Mouse (Mus musculus) intestine, embryonic 15.5 days (tissue): ENCODE measurements at regions not wholly inside any gene's neighbourhood (a gene's known extent, or its start where the extent isn't known, plus 50 kb on each side); places are given as distances from the start of the nearest gene placed in this dataset.

Experiments
- ATAC-seq: fragments of 200-750 bp; cut with Nextera tagmentation; 2 replicates; pipeline ENCODE4 v1.8.0; 2017; ENCODE audit warnings: moderate TSS enrichment, moderate library complexity
- H3K27ac ChIP-seq: fragments of 300-500 bp; sonication (generic); 2 replicates; pipeline ENCODE4 v1.5.1; 2015; ENCODE audit warnings: mild to moderate bottlenecking, inconsistent platforms
- H3K27me3 ChIP-seq: fragments of 300-500 bp; sonication (generic); replicated peaks from 2 replicates; pipeline ENCODE4 v1.6.1; 2015; ENCODE audit warnings: inconsistent platforms
- H3K36me3 ChIP-seq: fragments of 300-500 bp; sonication (generic); 2 replicates; pipeline ENCODE4 v1.6.1; 2015; ENCODE audit warnings: inconsistent platforms
- H3K4me1 ChIP-seq: fragments of 300-500 bp; sonication (generic); replicated peaks from 2 replicates; pipeline ENCODE4 v1.6.1; 2015; ENCODE audit warnings: inconsistent platforms
- H3K4me2 ChIP-seq: fragments of 300-500 bp; sonication (generic); replicated peaks from 2 replicates; pipeline ENCODE4 v1.6.1; 2015; ENCODE audit warnings: mild to moderate bottlenecking, inconsistent platforms
- H3K4me3 ChIP-seq: fragments of 300-500 bp; sonication (generic); replicated peaks from 2 replicates; pipeline ENCODE4 v1.5.1; 2015; ENCODE audit warnings: inconsistent platforms
- H3K9ac ChIP-seq: fragments of 300-500 bp; sonication (generic); 2 replicates; pipeline ENCODE4 v1.6.1; 2015; ENCODE audit warnings: inconsistent platforms
- H3K9me3 ChIP-seq: fragments of 300-500 bp; sonication (generic); 2 replicates; pipeline ENCODE4 v1.6.1; 2016; ENCODE audit warnings: inconsistent platforms
- WGBS: fragments of 180-500 bp; shearing (Covaris S2); methylation state at CpG from one replicate; pipeline ENCODE4 v1.1.7; 2015; 5-methylcytosine and 5-hydroxymethylcytosine counted together

- WGBS, result 33% methylated on average over 8 of the region's 8 CpGs
- Histone ChIP-seq H3K9me3 (no peaks in the 10 kb centered on the region), H3K9ac (no peak overlapping the region), H3K27me3 (no peaks in the 10 kb centered on the region), H3K27ac (no peak overlapping the region), H3K4me2 (no peak overlapping the region), H3K4me1 (no peaks in the 10 kb centered on the region), H3K4me3 (no peak overlapping the region), H3K36me3 (no peaks in the 10 kb centered on the region)
- ATAC-seq, result no peak
Observed at GRCm38 (mm10) chr17:93260366-93261205, 61.8 kb downstream of the Adcyap1 start.

GRCm38 (mm10) chr17:93261206-93261504 is 62.3 kb downstream of the Adcyap1 start:
- 50% methylated on average over 1 of the region's 1 CpGs for WGBS
- no peak overlapping the region for H3K4me2 ChIP-seq
- H3K27ac ChIP-seq, result no peak overlapping the region
- H3K36me3 ChIP-seq, result no peaks in the 10 kb centered on the region
- H3K4me3 ChIP-seq, result no peak overlapping the region
- no peak overlapping the region for H3K9ac ChIP-seq
- H3K9me3 ChIP-seq, result no peaks in the 10 kb centered on the region
- no peaks in the 10 kb centered on the region for H3K27me3 ChIP-seq
- no peak for ATAC-seq
- no peaks in the 10 kb centered on the region for H3K4me1 ChIP-seq

GRCm38 (mm10) chr17:93306121-93306520 is 107.3 kb downstream of the Adcyap1 start:
- no peak for ATAC-seq
- Histone ChIP-seq H3K36me3 (no peaks in the 10 kb centered on the region), H3K4me2 (no peak overlapping the region), H3K9ac (no peak overlapping the region), H3K9me3 (no peaks in the 10 kb centered on the region), H3K4me3 (no peak overlapping the region), H3K4me1 (no peaks in the 10 kb centered on the region), H3K27ac (no peak overlapping the region), H3K27me3 (no peaks in the 10 kb centered on the region)
- 8% methylated on average over 1 of the region's 1 CpGs for WGBS

- Histone ChIP-seq H3K27me3 (no peaks in the 10 kb centered on the region), H3K9ac (no peak overlapping the region), H3K27ac (no peak overlapping the region), H3K36me3 (no peaks in the 10 kb centered on the region), H3K4me2 (no peak overlapping the region), H3K9me3 (no peaks in the 10 kb centered on the region), H3K4me3 (no peak overlapping the region), H3K4me1 (no peaks in the 10 kb centered on the region)
- ATAC-seq, result no peak
- WGBS, result 72% methylated on average over 4 of the region's 4 CpGs
Observed at GRCm38 (mm10) chr17:93312139-93312538, 113.3 kb downstream of the Adcyap1 start.

- no peak for ATAC-seq
- WGBS, result 77% methylated on average over 3 of the region's 3 CpGs
- H3K27ac ChIP-seq, result no peak overlapping the region
- H3K9me3 ChIP-seq, result no peaks in the 10 kb centered on the region
- no peaks in the 10 kb centered on the region for H3K4me1 ChIP-seq
- no peak overlapping the region for H3K4me3 ChIP-seq
- no peak overlapping the region for H3K9ac ChIP-seq
- no peak overlapping the region for H3K4me2 ChIP-seq
- H3K36me3 ChIP-seq, result no peaks in the 10 kb centered on the region
- no peaks in the 10 kb centered on the region for H3K27me3 ChIP-seq
Observed at GRCm38 (mm10) chr17:93312640-93313309, 114.0 kb downstream of the Adcyap1 start.

GRCm38 (mm10) chr17:93313310-93313688 is 114.5 kb downstream of the Adcyap1 start:
- no peaks in the 10 kb centered on the region for H3K9me3 ChIP-seq
- no peaks in the 10 kb centered on the region for H3K4me1 ChIP-seq
- no peak overlapping the region for H3K9ac ChIP-seq
- no peak overlapping the region for H3K27ac ChIP-seq
- no peak for ATAC-seq
- WGBS, result 70% methylated on average over 2 of the region's 2 CpGs
- H3K36me3 ChIP-seq, result no peaks in the 10 kb centered on the region
- no peaks in the 10 kb centered on the region for H3K27me3 ChIP-seq
- H3K4me3 ChIP-seq, result no peak overlapping the region
- H3K4me2 ChIP-seq, result no peak overlapping the region

GRCm38 (mm10) chr17:93314144-93314543 is 115.3 kb downstream of the Adcyap1 start:
- 51% methylated on average over 3 of the region's 3 CpGs for WGBS

GRCm38 (mm10) chr17:93321482-93321881 is 122.7 kb downstream of the Adcyap1 start:
- Histone ChIP-seq H3K4me1 (no peaks in the 10 kb centered on the region), H3K4me2 (no peak overlapping the region), H3K27ac (no peak overlapping the region), H3K9me3 (no peaks in the 10 kb centered on the region), H3K36me3 (no peaks in the 10 kb centered on the region), H3K9ac (no peak overlapping the region), H3K27me3 (no peaks in the 10 kb centered on the region), H3K4me3 (no peak overlapping the region)
- WGBS, result 75% methylated on average over 4 of the region's 4 CpGs
- no peak for ATAC-seq

More at GRCm38 (mm10) chr17:93314144-93314543, 115.3 kb downstream of the Adcyap1 start:
- Histone ChIP-seq H3K4me1 (no peaks in the 10 kb centered on the region), H3K27ac (no peak overlapping the region), H3K9me3 (no peaks in the 10 kb centered on the region), H3K4me2 (no peak overlapping the region), H3K36me3 (no peaks in the 10 kb centered on the region), H3K4me3 (no peak overlapping the region), H3K27me3 (no peaks in the 10 kb centered on the region), H3K9ac (no peak overlapping the region)
- ATAC-seq, result no peak

GRCm38 (mm10) chr17:93337576-93337975 is 138.8 kb downstream of the Adcyap1 start:
- 79% methylated on average over 1 of the region's 1 CpGs for WGBS

GRCm38 (mm10) chr17:93355238-93355637 is 156.4 kb downstream of the Adcyap1 start:
- Histone ChIP-seq H3K9ac (no peak overlapping the region), H3K4me1 (no peaks in the 10 kb centered on the region), H3K27ac (no peak overlapping the region), H3K4me2 (no peak overlapping the region), H3K36me3 (no peaks in the 10 kb centered on the region), H3K27me3 (no peaks in the 10 kb centered on the region), H3K9me3 (no peaks in the 10 kb centered on the region), H3K4me3 (no peak overlapping the region)
- no peak for ATAC-seq

More at GRCm38 (mm10) chr17:93337576-93337975, 138.8 kb downstream of the Adcyap1 start:
- ATAC-seq, result no peak
- H3K27ac ChIP-seq, result no peak overlapping the region
- no peak overlapping the region for H3K9ac ChIP-seq
- no peaks in the 10 kb centered on the region for H3K36me3 ChIP-seq
- H3K4me2 ChIP-seq, result no peak overlapping the region
- no peak overlapping the region for H3K4me3 ChIP-seq
- H3K27me3 ChIP-seq, result no peaks in the 10 kb centered on the region
- no peaks in the 10 kb centered on the region for H3K9me3 ChIP-seq
- no peaks in the 10 kb centered on the region for H3K4me1 ChIP-seq

- Histone ChIP-seq H3K4me1 (no peaks in the 10 kb centered on the region), H3K36me3 (no peaks in the 10 kb centered on the region), H3K9me3 (no peaks in the 10 kb centered on the region), H3K9ac (no peak overlapping the region), H3K27ac (no peak overlapping the region), H3K4me2 (no peak overlapping the region), H3K4me3 (no peak overlapping the region), H3K27me3 (no peaks in the 10 kb centered on the region)
- ATAC-seq, result no peak
Observed at GRCm38 (mm10) chr17:93362926-93363325, 164.1 kb downstream of the Adcyap1 start.

GRCm38 (mm10) chr17:93377453-93378091 is 178.8 kb downstream of the Adcyap1 start:
- H3K9ac ChIP-seq, result no peak overlapping the region
- H3K27me3 ChIP-seq, result no peaks in the 10 kb centered on the region
- H3K27ac ChIP-seq, result no peak overlapping the region
- H3K4me1 ChIP-seq, result no peaks in the 10 kb centered on the region
- no peak overlapping the region for H3K4me2 ChIP-seq
- no peaks in the 10 kb centered on the region for H3K9me3 ChIP-seq
- H3K4me3 ChIP-seq, result no peak overlapping the region
- no peak for ATAC-seq
- H3K36me3 ChIP-seq, result no peaks in the 10 kb centered on the region
